Mouse (Mus musculus): ENCODE measurements around the gene Ghrhr. TPM values are rescaled to one million over a fixed set of nuclear protein-coding genes. Genes with fewer than 3 reads are reported as not detected.

Ghrhr gene
- polyA plus RNA-seq (2015; fragmentation: Nextera tagmentation; extraction: Ambion mirVana) = 0.15 TPM in 1 of 2 replicates, not detected in the other

GRCm38 (mm10) chr6:55376076-55376475 is at the start of gene Ghrhr:
Gene Ghrhr (plus strand): TSS chr6:55376295.
- Histone ChIP-seq H3K4me2 (no peak within 1 kb of the TSS), H3K4me3 (replicated peaks) (no peak within 1 kb of the TSS), H3K4me1 (no peaks in the 10 kb centered on the region), H3K9me3 (no peaks in the 10 kb centered on the region), H3K27me3 (replicated peaks) (no peaks in the 10 kb centered on the region), H3K36me3 (no peaks in the 10 kb centered on the region), H3K27ac (no peak within 1 kb of the TSS), H3K9ac (no peak within 1 kb of the TSS)
- 80% methylated on average over 6 of the region's 6 CpGs for WGBS
- no peak for ATAC-seq (ENCODE audit: insufficient read depth, low FRiP score, low read depth)

DNA sequence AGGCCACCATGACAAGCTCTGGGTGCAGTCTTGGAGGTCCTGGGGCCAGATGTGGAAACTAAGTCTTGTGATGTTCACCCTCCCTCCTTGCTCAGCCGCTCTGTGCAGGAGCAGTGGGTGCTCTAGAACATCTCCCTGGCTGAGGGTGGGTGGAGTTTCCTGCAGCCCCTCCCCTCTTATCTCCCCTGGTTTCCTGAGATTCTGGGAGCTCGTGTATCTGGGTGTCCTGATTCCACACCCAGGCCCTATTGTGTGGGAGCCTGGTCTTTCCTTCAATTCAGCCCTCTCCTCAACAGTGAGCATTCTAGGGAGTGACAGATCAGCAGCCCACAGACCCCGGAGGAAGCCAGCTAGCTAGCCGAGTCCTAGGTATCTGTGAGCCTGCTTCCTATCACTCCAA is 49.8 kb upstream of the Ghrhr start:
- no peak for ATAC-seq (ENCODE audit: insufficient read depth, low FRiP score, low read depth)
- Histone ChIP-seq H3K27ac (no peak overlapping the region), H3K9me3 (no peaks in the 10 kb centered on the region), H3K9ac (no peak overlapping the region), H3K36me3 (no peaks in the 10 kb centered on the region), H3K27me3 (replicated peaks) (no peaks in the 10 kb centered on the region), H3K4me2 (no peak overlapping the region), H3K4me3 (replicated peaks) (no peak overlapping the region), H3K4me1 (peaks cover 25% of the 10 kb centered on the region)
- 57% methylated on average over 4 of the region's 4 CpGs for WGBS

DNA sequence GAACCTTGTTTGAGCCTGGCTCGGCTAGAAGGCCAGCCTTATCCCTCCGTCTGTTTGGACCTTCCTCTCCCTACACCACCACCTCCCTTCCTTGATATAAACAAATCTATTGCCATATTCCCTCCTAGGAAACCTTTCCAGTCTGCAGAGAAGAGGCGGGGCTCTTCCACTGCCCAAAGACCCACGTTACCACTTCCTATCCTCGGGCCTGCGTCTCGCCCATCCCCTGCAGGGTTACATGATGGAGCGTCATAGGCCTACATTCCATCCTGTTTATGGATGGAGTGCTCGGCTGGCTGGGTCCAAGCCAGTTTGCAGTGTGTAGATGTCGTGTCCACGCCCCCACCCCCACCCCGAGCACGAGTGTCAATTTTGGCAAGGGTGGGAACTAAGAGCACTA is 48.8 kb upstream of the Ghrhr start:
- no peak for ATAC-seq (ENCODE audit: insufficient read depth, low FRiP score, low read depth)
- 63% methylated on average over 13 of the region's 13 CpGs for WGBS
- Histone ChIP-seq H3K9me3 (no peaks in the 10 kb centered on the region), H3K9ac (no peak overlapping the region), H3K36me3 (no peaks in the 10 kb centered on the region), H3K4me1 (peaks cover 31% of the 10 kb centered on the region), H3K4me3 (replicated peaks) (no peak overlapping the region), H3K27me3 (replicated peaks) (no peaks in the 10 kb centered on the region), H3K27ac (no peak overlapping the region), H3K4me2 (no peak overlapping the region)

- no peaks in the 10 kb centered on the region for H3K27me3 ChIP-seq (replicated peaks)
- 70% methylated on average over 4 of the region's 4 CpGs for WGBS
- H3K27ac ChIP-seq = no peak overlapping the region
- H3K4me1 ChIP-seq = peaks cover 33% of the 10 kb centered on the region
- H3K4me3 ChIP-seq (replicated peaks) = no peak overlapping the region
- H3K9ac ChIP-seq = no peak overlapping the region
- H3K4me2 ChIP-seq = no peak overlapping the region
- no peaks in the 10 kb centered on the region for H3K9me3 ChIP-seq
- ATAC-seq (ENCODE audit: insufficient read depth, low FRiP score, low read depth) = no peak
- no peaks in the 10 kb centered on the region for H3K36me3 ChIP-seq
These were observed 47.9 kb upstream of the Ghrhr start for GRCm38 (mm10) chr6:55328179-55328578.

DNA sequence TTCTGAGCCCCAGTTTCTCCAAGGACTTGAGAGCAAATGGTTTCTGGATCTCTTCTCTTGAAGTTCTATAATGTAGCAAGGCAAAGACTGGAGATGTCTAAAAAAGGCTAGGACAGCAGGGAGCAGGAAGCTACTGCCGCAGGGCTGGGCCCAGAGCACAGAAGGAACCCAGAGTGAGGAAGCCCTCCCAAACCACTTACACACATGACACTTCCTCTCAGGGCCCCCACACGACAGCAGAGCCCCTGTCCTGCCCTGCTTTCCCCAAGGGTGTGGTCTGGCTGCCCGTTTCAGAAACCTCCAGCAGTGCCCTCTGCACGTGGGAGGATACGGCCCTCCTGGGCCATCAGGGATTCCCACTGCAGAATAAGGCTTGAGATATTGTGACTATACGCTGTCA is 44.8 kb upstream of the Ghrhr start:
- WGBS = 52% methylated on average over 6 of the region's 6 CpGs
- no peak overlapping the region for H3K27ac ChIP-seq
- H3K36me3 ChIP-seq = no peaks in the 10 kb centered on the region
- H3K4me2 ChIP-seq = no peak overlapping the region
- ATAC-seq (ENCODE audit: insufficient read depth, low FRiP score, low read depth) = no peak
- no peaks in the 10 kb centered on the region for H3K27me3 ChIP-seq (replicated peaks)
- H3K4me3 ChIP-seq (replicated peaks) = no peak overlapping the region
- H3K9me3 ChIP-seq = no peaks in the 10 kb centered on the region
- H3K4me1 ChIP-seq = peaks cover 35% of the 10 kb centered on the region
- H3K9ac ChIP-seq = no peak overlapping the region

GRCm38 (mm10) chr6:55332100-55332772 is 43.9 kb upstream of the Ghrhr start:
- Histone ChIP-seq H3K4me2 (no peak overlapping the region), H3K9ac (no peak overlapping the region), H3K9me3 (no peaks in the 10 kb centered on the region), H3K27ac (0 out of 2 replicates have a peak overlapping the region, but pooled peaks have one; percentile 22), H3K4me1 (peaks cover 28% of the 10 kb centered on the region), H3K27me3 (replicated peaks) (no peaks in the 10 kb centered on the region), H3K36me3 (no peaks in the 10 kb centered on the region), H3K4me3 (replicated peaks) (no peak overlapping the region)
- ATAC-seq (ENCODE audit: insufficient read depth, low FRiP score, low read depth) = no peak
- 55% methylated on average over 5 of the region's 5 CpGs for WGBS

DNA sequence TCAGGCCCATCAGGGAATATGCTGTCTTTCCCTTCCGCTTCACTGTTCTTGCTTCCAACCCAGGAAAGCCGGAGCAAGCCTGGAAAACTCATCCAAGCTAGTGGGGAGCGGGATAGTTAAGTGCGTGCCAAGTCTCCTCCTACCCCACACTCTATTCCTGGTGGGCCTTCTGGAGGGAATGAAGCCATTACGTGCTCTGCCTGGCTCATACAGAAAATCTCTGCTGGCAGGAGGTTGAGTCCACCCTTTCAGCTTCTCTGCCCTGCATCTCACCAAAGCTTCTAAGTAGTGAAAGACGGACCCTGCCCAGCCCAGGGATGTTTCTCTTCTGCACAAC is 43.4 kb upstream of the Ghrhr start:
- H3K27me3 ChIP-seq (replicated peaks) = no peaks in the 10 kb centered on the region
- H3K9me3 ChIP-seq = no peaks in the 10 kb centered on the region
- ATAC-seq (ENCODE audit: insufficient read depth, low FRiP score, low read depth) = peak; percentile 13; the same call in 1 of the 2 replicates
- H3K4me1 ChIP-seq = peaks cover 24% of the 10 kb centered on the region; the same call in 1 of the 2 replicates
- H3K27ac ChIP-seq = 0 out of 2 replicates have a peak overlapping the region, but pooled peaks have one; percentile 22
- 58% methylated on average over 6 of the region's 6 CpGs for WGBS
- no peak overlapping the region for H3K4me3 ChIP-seq (replicated peaks)
- H3K4me2 ChIP-seq = no peak overlapping the region
- H3K9ac ChIP-seq = no peak overlapping the region
- H3K36me3 ChIP-seq = no peaks in the 10 kb centered on the region

DNA sequence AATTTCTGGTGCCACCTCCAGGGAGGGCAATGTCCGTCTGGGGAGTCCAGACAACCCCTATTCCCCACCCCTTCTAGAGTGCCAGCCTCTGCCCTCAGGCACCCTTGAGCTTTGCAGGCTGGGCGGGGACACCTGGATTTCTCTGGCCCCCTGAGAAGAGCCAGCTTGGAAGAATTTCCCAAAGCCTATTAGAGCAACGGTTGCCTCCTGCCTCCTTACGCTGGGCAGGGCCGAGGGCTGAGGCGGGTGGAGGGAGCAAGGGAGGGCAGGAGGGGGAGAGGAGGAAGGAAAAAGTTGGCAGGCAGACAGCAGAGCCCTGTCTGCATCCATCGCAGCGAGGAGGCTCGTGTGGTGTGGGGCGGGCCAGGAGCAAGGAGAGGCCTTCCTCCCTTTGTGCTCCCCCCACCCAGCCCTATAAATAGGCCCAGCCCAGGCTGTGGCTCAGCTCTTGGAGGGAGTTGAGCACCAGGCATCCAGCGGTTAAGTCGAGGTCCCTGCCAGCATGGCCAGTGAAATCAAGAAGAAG is 40.0 kb upstream of the Ghrhr start, which contains the start of gene Aqp1:
Gene Aqp1 (plus strand): TSS at position 444 of the 526 bp plus-strand sequence.
- H3K4me1 ChIP-seq = peaks cover 33% of the 10 kb centered on the region
- ATAC-seq (ENCODE audit: insufficient read depth, low FRiP score, low read depth) = peak; percentile 72
- H3K27ac ChIP-seq = peak within 1 kb of the TSS; percentile 52; the same call in 1 of the 2 replicates
- H3K9me3 ChIP-seq = no peaks in the 10 kb centered on the region
- no peak within 1 kb of the TSS for H3K4me3 ChIP-seq (replicated peaks)
- no peaks in the 10 kb centered on the region for H3K36me3 ChIP-seq
- H3K27me3 ChIP-seq (replicated peaks) = no peaks in the 10 kb centered on the region
- H3K9ac ChIP-seq = no peak within 1 kb of the TSS
- WGBS = 13% methylated on average over 12 of the region's 12 CpGs
- peak within 1 kb of the TSS; percentile 21; the same call in 1 of the 2 replicates for H3K4me2 ChIP-seq

- WGBS = 78% methylated on average over 5 of the region's 5 CpGs
- Histone ChIP-seq H3K9ac (no peak overlapping the region), H3K27ac (no peak overlapping the region), H3K9me3 (no peaks in the 10 kb centered on the region), H3K4me1 (peaks cover 33% of the 10 kb centered on the region), H3K36me3 (no peaks in the 10 kb centered on the region), H3K27me3 (replicated peaks) (no peaks in the 10 kb centered on the region), H3K4me3 (replicated peaks) (no peak overlapping the region), H3K4me2 (0 out of 2 replicates have a peak overlapping the region, but pooled peaks have one; percentile 0)
- no peak for ATAC-seq (ENCODE audit: insufficient read depth, low FRiP score, low read depth)
These were observed 38.9 kb upstream of the Ghrhr start for GRCm38 (mm10) chr6:55337242-55337641.

DNA sequence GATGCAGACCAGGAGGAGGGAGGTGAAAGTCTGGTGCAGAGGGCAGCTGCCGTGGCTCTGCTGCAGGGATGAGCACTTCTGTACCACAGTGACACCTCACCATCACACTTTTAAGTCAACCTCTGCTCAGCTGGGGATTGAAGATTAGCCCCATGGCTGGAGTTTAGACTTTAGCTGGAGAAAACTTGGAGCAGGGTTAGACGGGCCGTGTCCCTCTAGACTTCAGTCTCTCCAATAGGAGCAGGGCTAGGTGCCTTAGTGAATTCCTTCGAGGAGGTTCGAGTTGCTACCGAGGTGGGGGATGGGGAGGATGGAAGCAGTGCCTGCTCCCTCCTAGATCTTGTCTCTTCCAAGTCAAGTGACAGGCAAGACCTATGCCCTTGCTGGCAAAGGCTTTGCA is 38.0 kb upstream of the Ghrhr start:
- Histone ChIP-seq H3K4me2 (peak overlapping the region; percentile 0; the same call in 1 of the 2 replicates), H3K9me3 (no peaks in the 10 kb centered on the region), H3K4me1 (peaks cover 30% of the 10 kb centered on the region), H3K27me3 (replicated peaks) (no peaks in the 10 kb centered on the region), H3K9ac (no peak overlapping the region), H3K36me3 (no peaks in the 10 kb centered on the region), H3K4me3 (replicated peaks) (no peak overlapping the region), H3K27ac (no peak overlapping the region)
- 51% methylated on average over 6 of the region's 6 CpGs for WGBS
- ATAC-seq (ENCODE audit: insufficient read depth, low FRiP score, low read depth) = no peak

- no peak overlapping the region; the same call in 1 of the 2 replicates for H3K4me2 ChIP-seq
- H3K27ac ChIP-seq = no peak overlapping the region
- H3K4me3 ChIP-seq (replicated peaks) = no peak overlapping the region
- ATAC-seq (ENCODE audit: insufficient read depth, low FRiP score, low read depth) = peak; percentile 62; the same call in 1 of the 2 replicates
- H3K9ac ChIP-seq = no peak overlapping the region
- H3K9me3 ChIP-seq = no peaks in the 10 kb centered on the region
- H3K27me3 ChIP-seq (replicated peaks) = no peaks in the 10 kb centered on the region
- H3K36me3 ChIP-seq = no peaks in the 10 kb centered on the region
- 63% methylated on average over 9 of the region's 9 CpGs for WGBS
- peaks cover 30% of the 10 kb centered on the region for H3K4me1 ChIP-seq
These were observed 36.9 kb upstream of the Ghrhr start for GRCm38 (mm10) chr6:55338934-55339825.

DNA sequence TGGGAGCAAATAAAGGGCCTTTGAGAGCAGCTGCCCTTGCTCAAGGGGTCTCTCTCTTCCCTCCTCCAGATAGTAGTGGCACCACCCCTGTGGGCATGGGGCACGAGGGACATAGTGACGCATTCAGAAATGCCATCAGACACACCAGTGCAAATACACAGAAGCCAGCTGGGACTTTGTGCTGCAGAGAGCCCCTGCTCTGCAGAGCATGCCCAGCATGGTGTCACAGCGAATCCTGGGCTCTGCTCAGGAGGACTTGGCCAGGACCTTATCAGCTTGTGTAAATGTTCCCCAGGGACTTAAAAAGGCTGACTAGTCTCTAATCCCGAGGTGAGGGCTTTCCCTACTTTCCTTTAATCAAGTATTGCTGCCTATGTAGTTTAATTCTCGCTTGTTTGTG is 34.4 kb upstream of the Ghrhr start:
- H3K4me1 ChIP-seq = peaks cover 20% of the 10 kb centered on the region
- no peak overlapping the region for H3K9ac ChIP-seq
- 20% methylated on average over 5 of the region's 5 CpGs for WGBS
- no peak overlapping the region for H3K4me2 ChIP-seq
- no peak overlapping the region for H3K4me3 ChIP-seq (replicated peaks)
- H3K27ac ChIP-seq = peak overlapping the region; percentile 26
- H3K9me3 ChIP-seq = no peaks in the 10 kb centered on the region
- peak; percentile 86 for ATAC-seq (ENCODE audit: insufficient read depth, low FRiP score, low read depth)
- no peaks in the 10 kb centered on the region for H3K36me3 ChIP-seq
- H3K27me3 ChIP-seq (replicated peaks) = no peaks in the 10 kb centered on the region
